Mouse (Mus musculus) forebrain, embryonic 15.5 days (tissue): ENCODE data around the gene Lap3. TPM values are rescaled to one million over a fixed set of nuclear protein-coding genes. Genes with fewer than 3 reads are reported as not detected.

Source experiments
- ATAC-seq: fragments of 200-750 bp; cut with Nextera tagmentation; replicated peaks from 2 replicates; pipeline ENCODE4 v1.8.0; 2017; ENCODE audit warnings: mild to moderate bottlenecking, moderate TSS enrichment, moderate library complexity
- H3K27ac ChIP-seq: fragments of 300-500 bp; sonication (generic); replicated peaks from 2 replicates; pipeline ENCODE4 v1.5.1; 2015; ENCODE audit warnings: mild to moderate bottlenecking, inconsistent platforms
- H3K27me3 ChIP-seq: fragments of 300-500 bp; sonication (generic); 2 replicates; pipeline ENCODE4 v1.6.1; 2015; ENCODE audit warnings: inconsistent platforms
- H3K36me3 ChIP-seq: fragments of 300-500 bp; sonication (generic); 2 replicates; pipeline ENCODE4 v1.6.1; 2015; ENCODE audit warnings: mild to moderate bottlenecking, inconsistent platforms
- H3K4me1 ChIP-seq: fragments of 300-500 bp; sonication (generic); 2 replicates; pipeline ENCODE4 v1.6.1; 2015; ENCODE audit warnings: inconsistent platforms
- H3K4me2 ChIP-seq: fragments of 300-500 bp; sonication (generic); replicated peaks from 2 replicates; pipeline ENCODE4 v1.6.1; 2015; ENCODE audit warnings: mild to moderate bottlenecking, inconsistent platforms
- H3K4me3 ChIP-seq: fragments of 300-500 bp; sonication (generic); 2 replicates; pipeline ENCODE4 v1.5.1; 2015; ENCODE audit warnings: mild to moderate bottlenecking, inconsistent platforms
- H3K9ac ChIP-seq: fragments of 300-500 bp; sonication (generic); replicated peaks from 2 replicates; pipeline ENCODE4 v1.6.1; 2015; ENCODE audit warnings: mild to moderate bottlenecking, inconsistent platforms
- H3K9me3 ChIP-seq: fragments of 300-500 bp; sonication (generic); 2 replicates; pipeline ENCODE4 v1.6.1; 2016; ENCODE audit warnings: inconsistent platforms
- WGBS: fragments of 180-500 bp; shearing (Covaris S2); methylation state at CpG from one replicate; pipeline ENCODE4 v1.1.7; 2015; ENCODE audit warnings: mixed read lengths; 5-methylcytosine and 5-hydroxymethylcytosine counted together
- polyA plus RNA-seq: library from polyadenylated mRNA; unstranded; fragments of >200 nt; fragmentation: Nextera tagmentation; extraction: Ambion mirVana; gene quantifications from 2 replicates; pipeline ENCODE4 v1.2.1, GENCODE M21; 2015

Gene Lap3
- polyA plus RNA-seq = 36.5 and 40.6 TPM in 2 replicates

GRCm38 (mm10) chr5:45493191-45494092, at the start of gene Lap3:
Gene Lap3, plus strand, starts transcription at chr5:45493374.
- ATAC-seq = peak; percentile 94
- Histone ChIP-seq H3K36me3 (no peaks in the 10 kb centered on the region), H3K4me2 (peak within 1 kb of the TSS; percentile 76), H3K9me3 (no peaks in the 10 kb centered on the region), H3K4me3 (peak within 1 kb of the TSS; percentile 58), H3K27me3 (no peaks in the 10 kb centered on the region), H3K27ac (peak within 1 kb of the TSS; percentile 24; the same call in 1 of the 2 replicates), H3K4me1 (peaks cover 13% of the 10 kb centered on the region), H3K9ac (peak within 1 kb of the TSS; percentile 66)
- under 1% methylated on average over 78 of the region's 78 CpGs for WGBS

DNA sequence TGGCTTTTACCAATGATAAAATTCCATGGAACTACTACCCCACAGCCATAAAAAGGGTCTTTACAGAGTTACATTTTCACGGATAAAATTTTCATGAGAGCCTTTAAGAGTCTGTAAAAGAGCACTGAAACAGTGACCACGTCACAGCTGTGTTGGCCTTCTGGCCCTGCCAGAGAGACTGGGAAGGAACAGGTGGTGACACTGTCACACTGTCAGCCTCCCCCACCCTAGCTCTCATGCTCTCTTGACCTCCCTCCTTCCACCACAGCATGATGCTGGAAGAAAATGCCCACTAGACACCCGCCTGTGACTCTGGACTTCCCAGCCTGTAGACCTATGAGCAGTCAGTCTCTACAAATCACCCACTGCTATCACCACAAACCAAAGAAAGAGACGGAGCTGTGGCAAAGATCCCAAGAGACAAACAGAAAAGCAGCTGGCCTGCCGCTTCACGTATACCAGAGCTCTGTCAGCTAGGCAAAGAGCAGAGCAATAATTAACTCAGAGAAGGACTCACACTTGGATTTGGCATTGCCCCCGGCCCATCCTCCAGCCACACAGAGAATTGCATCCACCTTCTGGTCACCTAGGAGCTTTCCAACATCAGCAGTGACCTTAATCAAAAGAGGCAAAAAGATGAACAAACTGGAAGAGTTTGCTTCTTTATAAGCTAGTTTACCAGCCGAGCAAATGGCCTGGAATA, 48.9 kb upstream of the Lap3 start:
- Histone ChIP-seq H3K9me3 (no peaks in the 10 kb centered on the region), H3K4me1 (peaks cover 9% of the 10 kb centered on the region), H3K36me3 (no peaks in the 10 kb centered on the region), H3K9ac (no peak overlapping the region), H3K4me2 (no peak overlapping the region), H3K4me3 (no peak overlapping the region), H3K27ac (no peak overlapping the region), H3K27me3 (no peaks in the 10 kb centered on the region)
- no peak for ATAC-seq
- 93% methylated on average over 8 of the region's 8 CpGs for WGBS

- Histone ChIP-seq H3K4me1 (peaks cover 14% of the 10 kb centered on the region), H3K4me2 (peak overlapping the region; percentile 95), H3K27ac (no peak overlapping the region), H3K27me3 (no peaks in the 10 kb centered on the region), H3K9ac (no peak overlapping the region), H3K9me3 (no peaks in the 10 kb centered on the region), H3K36me3 (no peaks in the 10 kb centered on the region), H3K4me3 (peak overlapping the region; percentile 73)
- WGBS = 27% methylated on average over 5 of the region's 5 CpGs
- no peak for ATAC-seq
Observed at GRCm38 (mm10) chr5:45448676-45449075, 44.5 kb upstream of the Lap3 start.

GRCm38 (mm10) chr5:45449206-45449605, 44.0 kb upstream of the Lap3 start:
- Histone ChIP-seq H3K4me3 (peak overlapping the region; percentile 73), H3K9ac (peak overlapping the region; percentile 67), H3K27me3 (no peaks in the 10 kb centered on the region), H3K27ac (no peak overlapping the region), H3K9me3 (no peaks in the 10 kb centered on the region), H3K4me1 (peaks cover 14% of the 10 kb centered on the region), H3K36me3 (no peaks in the 10 kb centered on the region), H3K4me2 (peak overlapping the region; percentile 95)
- ATAC-seq = no peak
- 2% methylated on average over 8 of the region's 8 CpGs for WGBS

GRCm38 (mm10) chr5:45449831-45450716, 43.1 kb upstream of the Lap3 start, which contains the start of gene Qdpr:
Gene Qdpr, minus strand, starts transcription at chr5:45450236.
- peak within 1 kb of the TSS; percentile 95 for H3K4me2 ChIP-seq
- H3K9ac ChIP-seq = peak within 1 kb of the TSS; percentile 67
- H3K4me3 ChIP-seq = peak within 1 kb of the TSS; percentile 73
- H3K4me1 ChIP-seq = peaks cover 14% of the 10 kb centered on the region
- no peaks in the 10 kb centered on the region for H3K27me3 ChIP-seq
- H3K9me3 ChIP-seq = no peaks in the 10 kb centered on the region
- under 1% methylated on average over 70 of the region's 70 CpGs for WGBS
- peak within 1 kb of the TSS; percentile 63 for H3K27ac ChIP-seq
- no peaks in the 10 kb centered on the region for H3K36me3 ChIP-seq
- ATAC-seq = peak; percentile 99

DNA sequence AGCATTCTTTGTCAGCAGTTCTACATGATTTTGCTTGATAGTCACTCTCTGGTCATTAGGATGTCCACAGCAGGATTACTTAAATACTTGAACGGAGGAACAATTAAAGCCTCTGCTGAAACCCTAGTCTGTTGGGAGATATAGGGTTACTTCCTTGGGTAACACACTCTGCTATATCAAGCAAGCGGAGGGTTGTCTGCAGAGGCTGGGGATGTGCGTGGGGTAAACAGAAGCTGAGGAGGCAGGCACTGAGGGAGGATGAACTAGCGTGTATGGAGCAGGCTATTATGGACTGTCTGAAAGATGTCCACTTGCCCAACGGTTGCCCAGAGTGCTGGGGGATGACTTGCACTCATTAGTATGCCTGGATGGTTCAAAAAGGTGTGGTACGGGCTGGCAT, 39.7 kb upstream of the Lap3 start, which contains the start of gene Clrn2:
Clrn2 (plus strand) TSS at position 301 of the 400 bp plus-strand sequence.
- 72% methylated on average over 6 of the region's 6 CpGs for WGBS
- Histone ChIP-seq H3K27ac (no peak within 1 kb of the TSS), H3K4me3 (no peak within 1 kb of the TSS), H3K9ac (no peak within 1 kb of the TSS), H3K36me3 (no peaks in the 10 kb centered on the region), H3K27me3 (no peaks in the 10 kb centered on the region), H3K4me1 (peaks cover 13% of the 10 kb centered on the region), H3K4me2 (no peak within 1 kb of the TSS), H3K9me3 (no peaks in the 10 kb centered on the region)
- ATAC-seq = no peak

DNA sequence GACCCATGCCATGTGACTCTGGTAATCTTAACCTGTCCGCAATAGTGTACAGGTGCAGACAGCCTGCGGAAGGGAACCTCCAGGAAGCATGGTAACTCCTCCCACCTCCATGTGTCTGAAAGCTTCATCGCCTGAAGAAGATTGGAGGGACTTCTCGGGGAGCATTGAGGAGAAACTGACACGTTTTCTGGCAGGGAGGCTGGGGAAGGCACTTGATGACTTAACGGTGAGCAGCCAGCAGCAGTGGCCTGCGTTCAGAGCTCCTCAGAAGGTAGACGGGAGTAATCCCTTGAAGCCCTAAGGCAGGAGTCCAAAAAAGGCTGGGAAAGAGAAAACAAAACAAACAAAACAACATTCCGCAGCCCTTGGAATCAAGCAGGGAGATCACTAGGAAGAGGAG, 38.7 kb upstream of the Lap3 start:
- peaks cover 3% of the 10 kb centered on the region for H3K4me1 ChIP-seq
- H3K36me3 ChIP-seq = no peaks in the 10 kb centered on the region
- no peak overlapping the region for H3K4me2 ChIP-seq
- H3K27me3 ChIP-seq = no peaks in the 10 kb centered on the region
- H3K9me3 ChIP-seq = no peaks in the 10 kb centered on the region
- WGBS = 41% methylated on average over 9 of the region's 9 CpGs
- H3K27ac ChIP-seq = no peak overlapping the region
- ATAC-seq = no peak
- no peak overlapping the region for H3K9ac ChIP-seq
- no peak overlapping the region for H3K4me3 ChIP-seq

DNA sequence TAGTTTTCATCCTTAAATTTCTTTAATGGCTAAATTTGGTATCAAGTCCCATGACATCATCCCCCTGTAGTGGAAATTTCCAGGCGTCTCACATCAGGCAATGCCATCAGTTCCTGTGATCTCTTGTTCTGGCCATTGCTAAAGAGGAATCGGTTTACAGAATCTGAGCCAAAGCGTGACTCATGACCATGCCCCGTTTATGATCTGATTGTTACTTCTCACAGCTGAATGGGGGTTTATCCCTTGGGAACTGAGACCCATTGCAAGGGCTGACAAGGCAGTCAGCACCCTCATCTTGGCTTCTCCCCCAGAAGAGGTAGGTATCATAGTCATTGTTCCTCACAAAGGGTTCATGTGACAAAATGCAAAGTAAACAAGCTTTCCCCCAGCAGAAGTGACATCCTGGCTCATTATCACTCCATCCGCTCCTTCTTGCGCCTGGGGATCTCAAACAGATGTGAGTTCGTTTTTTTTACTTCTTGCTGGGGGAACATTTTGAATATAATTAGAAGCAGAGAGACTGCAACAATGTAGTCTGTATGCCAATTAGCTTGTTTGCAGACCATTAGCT, 20.2 kb upstream of the Lap3 start:
- Histone ChIP-seq H3K27me3 (no peaks in the 10 kb centered on the region), H3K9ac (no peak overlapping the region), H3K9me3 (no peaks in the 10 kb centered on the region), H3K4me1 (peaks cover 17% of the 10 kb centered on the region), H3K27ac (no peak overlapping the region), H3K4me2 (no peak overlapping the region), H3K36me3 (no peaks in the 10 kb centered on the region), H3K4me3 (no peak overlapping the region)
- peak; percentile 42 for ATAC-seq
- 29% methylated on average over 7 of the region's 7 CpGs for WGBS

GRCm38 (mm10) chr5:45473521-45473920, 19.7 kb upstream of the Lap3 start:
- Histone ChIP-seq H3K36me3 (no peaks in the 10 kb centered on the region), H3K9ac (no peak overlapping the region), H3K27ac (no peak overlapping the region), H3K4me2 (no peak overlapping the region), H3K9me3 (no peaks in the 10 kb centered on the region), H3K27me3 (no peaks in the 10 kb centered on the region), H3K4me1 (peaks cover 17% of the 10 kb centered on the region), H3K4me3 (no peak overlapping the region)
- 52% methylated on average over 1 of the region's 1 CpGs for WGBS
- ATAC-seq = 0 out of 2 replicates have a peak, but pooled peaks have one; percentile 34

- peak; percentile 57; the same call in 1 of the 2 replicates for ATAC-seq
- H3K4me3 ChIP-seq = no peak overlapping the region
- H3K9ac ChIP-seq = no peak overlapping the region
- no peaks in the 10 kb centered on the region for H3K9me3 ChIP-seq
- H3K4me2 ChIP-seq = no peak overlapping the region
- H3K27me3 ChIP-seq = no peaks in the 10 kb centered on the region
- H3K36me3 ChIP-seq = no peaks in the 10 kb centered on the region
- WGBS = 30% methylated on average over 6 of the region's 6 CpGs
- no peak overlapping the region for H3K27ac ChIP-seq
- peaks cover 17% of the 10 kb centered on the region for H3K4me1 ChIP-seq
Observed at GRCm38 (mm10) chr5:45474215-45474614, 19.0 kb upstream of the Lap3 start.

GRCm38 (mm10) chr5:45474758-45475157, 18.4 kb upstream of the Lap3 start:
- no peaks in the 10 kb centered on the region for H3K27me3 ChIP-seq
- H3K36me3 ChIP-seq = no peaks in the 10 kb centered on the region
- H3K9me3 ChIP-seq = no peaks in the 10 kb centered on the region
- peaks cover 17% of the 10 kb centered on the region for H3K4me1 ChIP-seq
- no peak overlapping the region for H3K27ac ChIP-seq
- ATAC-seq = no peak
- no peak overlapping the region for H3K4me3 ChIP-seq
- H3K4me2 ChIP-seq = no peak overlapping the region
- H3K9ac ChIP-seq = no peak overlapping the region
- 83% methylated on average over 3 of the region's 4 CpGs for whole genome bisulfite sequencing
